8 mouse cellular contexts compared by ENCODE assay signal in the genomic region with DNA sequence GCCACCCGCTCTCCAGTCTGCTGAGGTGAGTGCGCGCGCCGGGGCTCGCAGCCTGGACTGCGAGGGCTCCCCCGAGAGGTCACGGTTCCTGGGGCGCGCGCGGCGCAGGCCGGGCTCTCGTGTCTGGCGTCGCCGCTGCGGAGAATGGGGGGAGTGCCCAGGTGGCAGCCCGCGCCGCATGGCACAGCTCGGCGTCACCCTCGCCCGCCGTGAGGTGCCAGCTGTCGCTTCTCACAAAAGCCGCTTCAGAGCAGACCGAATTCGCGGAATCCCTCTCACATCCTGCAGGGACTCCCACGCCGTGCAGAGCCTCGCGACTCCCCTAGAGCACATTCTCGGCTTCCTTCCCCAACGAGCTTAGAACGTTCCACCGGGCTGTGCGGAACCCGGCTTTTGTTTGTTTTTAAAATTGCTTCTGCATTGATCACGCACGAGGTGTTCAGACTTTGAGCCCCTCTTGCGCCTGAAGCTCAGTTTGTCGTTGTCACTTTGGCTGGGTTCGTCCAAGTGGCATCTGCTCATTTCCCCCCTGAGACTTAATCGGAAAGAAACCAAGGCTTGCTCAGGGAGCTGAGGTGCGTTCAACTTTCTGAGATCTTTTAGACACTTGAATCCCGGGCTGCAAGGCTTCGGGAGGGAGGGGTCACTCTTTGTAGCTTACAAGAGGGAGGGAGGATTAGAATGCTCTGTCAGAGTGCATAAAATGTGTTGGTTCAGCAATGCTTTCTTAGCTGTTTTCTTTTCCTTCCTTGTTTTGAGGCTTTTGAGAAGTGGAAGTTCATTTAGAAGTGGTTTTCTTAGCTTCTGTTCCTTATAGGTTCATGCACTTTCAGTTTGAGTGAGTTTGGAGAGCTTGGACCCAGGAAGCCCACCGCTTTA. TPM values are rescaled to one million over a fixed set of nuclear protein-coding genes. Genes with fewer than 3 reads are reported as not detected.
DNase-seq lines count a peak whose midpoint lies in the region; ATAC-seq lines count a peak whose summit lies in the region.

A gene (minus strand): TSS at position 223 of the 879 bp plus-strand sequence.

- H3K9ac ChIP-seq in hindbrain, embryonic 13.5 days: peak within 1 kb of the TSS; percentile 93
- peak within 1 kb of the TSS; percentile 89 for H3K9ac ChIP-seq in stomach, embryonic 16.5 days (ENCODE audit: low read length)

- H3K4me3 ChIP-seq in hindbrain, embryonic 13.5 days: peak within 1 kb of the TSS; percentile 96
- H3K4me3 ChIP-seq in midbrain, embryonic 10.5 days: peak within 1 kb of the TSS; percentile 98
- H3K4me3 ChIP-seq in stomach, embryonic 16.5 days (replicated peaks; ENCODE audit: low read length): peak within 1 kb of the TSS; percentile 99

- H3K4me2 ChIP-seq in hindbrain, embryonic 13.5 days: peak within 1 kb of the TSS; percentile 87
- peak within 1 kb of the TSS; percentile 97 for H3K4me2 ChIP-seq in stomach, embryonic 16.5 days (ENCODE audit: low read depth, low read length)

- H3K27me3 ChIP-seq in hindbrain, embryonic 13.5 days: no peaks in the 10 kb centered on the region
- no peaks in the 10 kb centered on the region for H3K27me3 ChIP-seq in midbrain, embryonic 10.5 days (ENCODE audit: low read depth, poor library complexity, severe bottlenecking)
- no peaks in the 10 kb centered on the region for H3K27me3 ChIP-seq in stomach, embryonic 16.5 days (ENCODE audit: control insufficient read depth, insufficient read depth, low read length)

- ATAC-seq in hindbrain, embryonic 13.5 days (ENCODE audit: low FRiP score): peak; percentile 68
- peak; percentile 33 for ATAC-seq in stomach, embryonic 16.5 days (ENCODE audit: insufficient read depth, low FRiP score)

- H3K27ac ChIP-seq in hindbrain, embryonic 13.5 days: peak within 1 kb of the TSS; percentile 93
- H3K27ac ChIP-seq in midbrain, embryonic 10.5 days (replicated peaks): peak within 1 kb of the TSS; percentile 91
- peak within 1 kb of the TSS; percentile 91 for H3K27ac ChIP-seq in stomach, embryonic 16.5 days (ENCODE audit: low read length)

- no peaks in the 10 kb centered on the region for H3K9me3 ChIP-seq in hindbrain, embryonic 13.5 days
- no peaks in the 10 kb centered on the region for H3K9me3 ChIP-seq in midbrain, embryonic 10.5 days (replicated peaks)
- no peaks in the 10 kb centered on the region for H3K9me3 ChIP-seq in stomach, embryonic 16.5 days (replicated peaks; ENCODE audit: control insufficient read depth, low read length)

- intact Hi-C loops in left cerebral cortex, postnatal 14 days (cut with DNase I): loop anchor here (2.0 to 5.0 kb wide), 3 partner anchors 72 to 169 kb away; no protein-coding TSS in a partner anchor

- H3K4me1 ChIP-seq in hindbrain, embryonic 13.5 days (replicated peaks): peaks cover 56% of the 10 kb centered on the region
- H3K4me1 ChIP-seq in midbrain, embryonic 10.5 days: peaks cover 46% of the 10 kb centered on the region
- H3K4me1 ChIP-seq in stomach, embryonic 16.5 days (ENCODE audit: control insufficient read depth, insufficient read depth, low read length): peaks cover 22% of the 10 kb centered on the region

- DNase-seq in spleen, postnatal 14 days (ENCODE audit: low spot score in 2 of 2): peak; percentile 29 to 47
- no peak for DNase-seq in spleen, adult 12 weeks (ENCODE audit: low spot score)
- DNase-seq in cerebellum, postnatal 10 days: peak; percentile 84 to 88
- peak; percentile 40 to 68 for DNase-seq in frontal cortex, postnatal 25 days (ENCODE audit: low spot score in 2 of 2)
- peak; percentile 79 to 81 for DNase-seq in left cerebral cortex, postnatal 14 days (ENCODE audit: low spot score in 2 of 2)
- DNase-seq in midbrain, embryonic 10.5 days (ENCODE audit: low spot score): no peak

- peaks cover 12% of the 10 kb centered on the region for H3K36me3 ChIP-seq in hindbrain, embryonic 13.5 days
- peaks cover 6% of the 10 kb centered on the region for H3K36me3 ChIP-seq in midbrain, embryonic 10.5 days
- H3K36me3 ChIP-seq in stomach, embryonic 16.5 days (ENCODE audit: control insufficient read depth, insufficient read depth, low read length): no peaks in the 10 kb centered on the region

- 2% methylated on average over 53 of the region's 53 CpGs for WGBS in hindbrain, embryonic 13.5 days
- WGBS in midbrain, embryonic 10.5 days: 2% methylated on average over 53 of the region's 53 CpGs
- 1% methylated on average over 52 of the region's 53 CpGs for WGBS in stomach, embryonic 16.5 days

RNA-seq across cellular contexts. Expression of the gene that starts here (rescaled TPM):
- polyA plus RNA-seq in hindbrain, embryonic 13.5 days (2015; fragmentation: Nextera tagmentation; extraction: Ambion mirVana): 68.4 and 76.1 TPM in 2 replicates
- total RNA-seq in left cerebral cortex, postnatal 14 days (2021): 10 to 100 TPM; 37.9 to 46.5 TPM
- polyA plus RNA-seq in midbrain, embryonic 10.5 days (2016; fragmentation: Nextera tagmentation; extraction: Ambion mirVana): 95.5 and 96.3 TPM in 2 replicates
- polyA plus RNA-seq in stomach, embryonic 16.5 days (2015; fragmentation: Nextera tagmentation; extraction: Ambion mirVana): 50.9 and 57.8 TPM in 2 replicates

Comparison
In these comparisons a context has a peak if more than half of its experiments do, and no peak if none do; other contexts are left out.
1. DNase-seq: peak in spleen, postnatal 14 days (2 of 2), cerebellum, postnatal 10 days (2 of 2), frontal cortex, postnatal 25 days (2 of 2) and left cerebral cortex, postnatal 14 days (2 of 2); none in spleen, adult 12 weeks (single experiment) and midbrain, embryonic 10.5 days (single experiment).
2. Peak in every context shown above with its lines, with median percentiles within 50 percentile points of each other: H3K27ac ChIP-seq and H3K4me3 ChIP-seq.